Mouse (Mus musculus) midbrain, embryonic 14.5 days (tissue): ENCODE data around the gene Miga1. TPM values are rescaled to one million over a fixed set of nuclear protein-coding genes. Genes with fewer than 3 reads are reported as not detected.
"Not testable (repeated sequence)": the region's sequence is repeated elsewhere in the genome, so short reads cannot be mapped to it uniquely, and the experiment has no call there.

Experiments
- ATAC-seq: fragments of 200-750 bp; cut with Nextera tagmentation; 2 replicates; pipeline ENCODE4 v1.8.0; 2017; ENCODE audit warnings: moderate number of reproducible peaks, moderate library complexity; ENCODE audit not compliant: low FRiP score, low TSS enrichment
- DNase-seq: peaks from one replicate; pipeline ENCODE4 v3.0.0-alpha.2; 2015
- H3K27ac ChIP-seq: fragments of 300-500 bp; sonication (generic); replicated peaks from 2 replicates; pipeline ENCODE4 v1.5.1; 2014; ENCODE audit warnings: mild to moderate bottlenecking, low read depth, low read length, moderate library complexity
- H3K27me3 ChIP-seq: fragments of 300-500 bp; sonication (generic); 2 replicates; pipeline ENCODE4 v1.6.1; 2014; ENCODE audit warnings: low read length, control low read depth, mixed read lengths; ENCODE audit not compliant: control insufficient read depth, insufficient read depth
- H3K36me3 ChIP-seq: fragments of 300-500 bp; sonication (generic); 2 replicates; pipeline ENCODE4 v1.6.1; 2014; ENCODE audit warnings: low read length, control low read depth; ENCODE audit not compliant: control insufficient read depth, insufficient read depth
- H3K4me1 ChIP-seq: fragments of 300-500 bp; sonication (generic); 2 replicates; pipeline ENCODE4 v1.6.1; 2014; ENCODE audit warnings: mild to moderate bottlenecking, antibody characterized with exemption, low read length, control low read depth; ENCODE audit not compliant: control insufficient read depth, insufficient read depth
- H3K4me2 ChIP-seq: fragments of 300-500 bp; sonication (generic); 2 replicates; pipeline ENCODE4 v1.6.1; 2014; ENCODE audit warnings: mild to moderate bottlenecking, low read length, moderate library complexity
- H3K4me3 ChIP-seq: fragments of 300-500 bp; sonication (generic); replicated peaks from 2 replicates; pipeline ENCODE4 v1.5.1; 2014; ENCODE audit warnings: low read depth, low read length
- H3K9ac ChIP-seq: fragments of 300-500 bp; sonication (generic); replicated peaks from 2 replicates; pipeline ENCODE4 v1.6.1; 2014; ENCODE audit warnings: mild to moderate bottlenecking, low read length, moderate library complexity
- H3K9me3 ChIP-seq: fragments of 300-500 bp; sonication (generic); 2 replicates; pipeline ENCODE4 v1.6.1; 2016; ENCODE audit warnings: low read length, control low read depth, mixed read lengths; ENCODE audit not compliant: control insufficient read depth
- WGBS: fragments of 180-500 bp; shearing (Covaris S2); extraction: QIAGEN DNeasy Blood & Tissue Kit; methylation state at CpG from one replicate; pipeline ENCODE4 v1.1.7; 2014; 5-methylcytosine and 5-hydroxymethylcytosine counted together
- polyA plus RNA-seq: library from polyadenylated mRNA; unstranded; fragments of >200 nt; fragmentation: Nextera tagmentation; extraction: Ambion mirVana; gene quantifications from 2 replicates; pipeline ENCODE4 v1.2.1, GENCODE M21; 2014

Miga1 gene
- polyA plus RNA-seq, 1 experiment from 2014 or later: 23.7 TPM

DNA sequence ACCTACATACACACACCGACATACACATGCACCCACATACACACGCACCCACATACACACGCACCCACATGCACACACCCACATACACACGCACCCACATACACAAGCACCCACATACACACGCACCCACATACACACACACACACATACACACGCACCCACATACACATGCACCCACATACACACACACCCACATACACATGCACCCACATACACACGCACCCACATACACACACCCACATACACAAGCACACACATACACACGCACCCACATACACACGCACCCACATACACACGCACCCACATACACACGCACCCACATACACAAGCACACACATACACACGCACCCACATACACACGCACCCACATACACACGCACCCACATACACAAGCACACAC, 25.5 kb downstream of the Miga1 start:
- DNase-seq, H3K27me3 ChIP-seq, H3K27ac ChIP-seq, H3K9me3 ChIP-seq, H3K4me3 ChIP-seq, H3K4me1 ChIP-seq, H3K4me2 ChIP-seq, H3K9ac ChIP-seq, ATAC-seq: not testable (repeated sequence)
- peaks cover 16% of the 10 kb centered on the region for H3K36me3 ChIP-seq
- 83% methylated on average over 14 of the region's 14 CpGs for WGBS

DNA sequence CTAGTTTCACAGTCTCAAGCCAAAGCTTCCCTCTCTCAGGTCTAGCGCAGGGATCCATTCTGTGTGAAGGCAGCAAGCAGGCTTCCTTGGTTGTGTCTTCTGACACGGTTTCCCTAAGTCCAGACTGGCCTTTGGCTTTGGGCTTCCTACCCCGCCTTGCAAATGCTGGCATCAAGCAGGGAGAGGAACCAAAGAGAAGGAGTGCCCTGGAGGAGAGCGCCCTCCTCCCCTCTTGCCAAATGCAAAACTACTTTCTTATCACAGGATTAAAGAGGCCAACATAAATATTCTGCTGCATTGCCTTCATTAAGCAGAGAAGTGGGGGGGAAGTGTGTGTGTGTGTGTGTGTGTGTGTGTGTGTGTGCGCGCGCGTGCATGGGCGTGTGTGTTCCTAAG, 31.0 kb downstream of the Miga1 start:
- Histone ChIP-seq H3K9ac (no peak overlapping the region), H3K27me3 (no peaks in the 10 kb centered on the region), H3K4me1 (no peaks in the 10 kb centered on the region), H3K4me3 (no peak overlapping the region), H3K9me3 (no peaks in the 10 kb centered on the region), H3K36me3 (peaks cover 46% of the 10 kb centered on the region), H3K4me2 (no peak overlapping the region), H3K27ac (no peak overlapping the region)
- WGBS: 92% methylated on average over 9 of the region's 9 CpGs
- DNase-seq: no peak
- no peak for ATAC-seq

DNA sequence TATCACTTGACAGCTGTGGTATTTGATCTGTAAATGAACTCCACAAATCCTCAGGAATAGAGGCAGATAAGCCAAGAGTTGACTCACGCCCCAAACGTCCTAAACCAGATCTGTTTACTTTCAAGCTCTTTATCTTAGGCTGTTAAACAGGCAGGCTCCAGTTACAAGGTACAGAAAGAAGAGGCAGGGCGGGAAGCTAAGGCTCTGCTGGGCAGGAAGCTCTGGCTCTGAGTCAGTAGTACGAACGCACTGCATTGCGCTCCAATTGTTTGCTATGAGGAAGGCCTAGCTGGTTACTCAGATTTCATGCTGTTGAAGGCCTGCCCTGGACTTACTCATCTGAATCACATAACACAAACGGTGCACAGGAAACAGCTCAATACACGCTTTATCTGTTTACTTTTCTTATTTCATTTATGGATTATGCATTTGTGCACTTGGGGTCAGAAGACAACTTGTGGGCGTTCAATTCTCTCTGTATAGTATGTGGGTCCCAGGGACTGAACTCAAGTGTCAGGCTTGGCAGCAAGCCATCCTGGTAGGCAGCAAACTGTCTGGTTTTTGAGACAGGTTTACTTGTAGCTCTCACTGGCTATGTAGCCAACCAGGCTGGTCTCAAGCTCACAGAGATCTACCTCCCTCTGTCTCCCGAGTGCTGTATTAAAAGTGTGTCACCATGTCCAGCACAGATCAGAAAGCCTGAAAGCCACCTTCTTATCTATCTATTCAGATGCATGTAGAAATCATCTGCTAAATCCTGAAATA, 31.5 kb downstream of the Miga1 start:
- Histone ChIP-seq H3K9ac (no peak overlapping the region), H3K9me3 (no peaks in the 10 kb centered on the region), H3K4me3 (no peak overlapping the region), H3K27ac (no peak overlapping the region), H3K4me1 (no peaks in the 10 kb centered on the region), H3K27me3 (no peaks in the 10 kb centered on the region), H3K4me2 (no peak overlapping the region), H3K36me3 (peaks cover 46% of the 10 kb centered on the region)
- WGBS: 72% methylated on average over 10 of the region's 10 CpGs
- no peak for ATAC-seq
- no peak for DNase-seq

DNA sequence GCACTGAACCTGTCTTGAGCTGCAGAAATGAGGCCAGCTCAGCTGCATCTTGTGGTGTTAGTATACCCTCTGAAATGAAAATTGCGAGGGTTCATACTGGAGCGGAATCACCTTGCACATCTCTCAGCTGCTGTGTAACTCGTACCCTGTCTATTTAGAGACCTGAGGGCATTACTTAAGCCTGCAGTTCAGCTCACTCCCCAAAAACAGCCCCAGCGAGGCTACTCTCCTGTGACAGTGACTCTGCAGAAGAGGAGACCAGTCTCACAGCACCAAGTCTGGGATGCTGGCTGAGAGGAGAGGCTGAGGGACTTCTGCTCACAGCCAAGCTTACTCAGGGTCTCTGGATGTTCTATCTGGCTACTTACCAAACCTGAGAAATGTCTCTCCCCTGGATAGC, 34.2 kb downstream of the Miga1 start:
- no peak for ATAC-seq
- peaks cover 48% of the 10 kb centered on the region for H3K36me3 ChIP-seq

DNA sequence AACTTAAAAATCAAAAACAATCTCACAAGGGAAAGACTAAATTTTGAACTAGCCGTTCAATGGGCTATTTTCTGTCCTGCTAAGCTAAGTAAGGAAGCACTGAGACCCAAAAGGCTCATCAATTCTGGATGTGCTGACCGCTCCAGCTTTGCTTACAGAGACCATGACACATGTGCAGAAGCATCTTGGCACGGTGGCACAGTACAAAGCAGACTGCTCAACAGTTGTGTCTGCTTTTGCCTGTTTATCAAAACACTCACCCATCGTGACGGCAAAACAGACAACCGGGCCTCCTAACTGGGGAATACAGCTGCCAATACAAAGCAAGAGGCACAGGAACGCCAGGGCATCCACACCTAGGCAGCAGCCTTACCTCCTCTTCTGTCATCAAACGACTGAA, 35.1 kb downstream of the Miga1 start:
- no peaks in the 10 kb centered on the region for H3K4me1 ChIP-seq
- DNase-seq (no peak), ATAC-seq (no peak)
- no peaks in the 10 kb centered on the region for H3K9me3 ChIP-seq
- WGBS: 90% methylated on average over 8 of the region's 8 CpGs
- H3K9ac ChIP-seq: no peak overlapping the region
- peaks cover 56% of the 10 kb centered on the region for H3K36me3 ChIP-seq
- no peak overlapping the region for H3K27ac ChIP-seq
- no peaks in the 10 kb centered on the region for H3K27me3 ChIP-seq
- no peak overlapping the region for H3K4me3 ChIP-seq
- H3K4me2 ChIP-seq: no peak overlapping the region

More for the DNA sequence above, 34.2 kb downstream of the Miga1 start:
- DNase-seq: no peak
- no peak overlapping the region for H3K9ac ChIP-seq
- H3K9me3 ChIP-seq: no peaks in the 10 kb centered on the region
- no peak overlapping the region for H3K4me2 ChIP-seq
- no peak overlapping the region for H3K27ac ChIP-seq
- no peak overlapping the region for H3K4me3 ChIP-seq
- no peaks in the 10 kb centered on the region for H3K4me1 ChIP-seq
- 84% methylated on average over 4 of the region's 4 CpGs for WGBS
- no peaks in the 10 kb centered on the region for H3K27me3 ChIP-seq

DNA sequence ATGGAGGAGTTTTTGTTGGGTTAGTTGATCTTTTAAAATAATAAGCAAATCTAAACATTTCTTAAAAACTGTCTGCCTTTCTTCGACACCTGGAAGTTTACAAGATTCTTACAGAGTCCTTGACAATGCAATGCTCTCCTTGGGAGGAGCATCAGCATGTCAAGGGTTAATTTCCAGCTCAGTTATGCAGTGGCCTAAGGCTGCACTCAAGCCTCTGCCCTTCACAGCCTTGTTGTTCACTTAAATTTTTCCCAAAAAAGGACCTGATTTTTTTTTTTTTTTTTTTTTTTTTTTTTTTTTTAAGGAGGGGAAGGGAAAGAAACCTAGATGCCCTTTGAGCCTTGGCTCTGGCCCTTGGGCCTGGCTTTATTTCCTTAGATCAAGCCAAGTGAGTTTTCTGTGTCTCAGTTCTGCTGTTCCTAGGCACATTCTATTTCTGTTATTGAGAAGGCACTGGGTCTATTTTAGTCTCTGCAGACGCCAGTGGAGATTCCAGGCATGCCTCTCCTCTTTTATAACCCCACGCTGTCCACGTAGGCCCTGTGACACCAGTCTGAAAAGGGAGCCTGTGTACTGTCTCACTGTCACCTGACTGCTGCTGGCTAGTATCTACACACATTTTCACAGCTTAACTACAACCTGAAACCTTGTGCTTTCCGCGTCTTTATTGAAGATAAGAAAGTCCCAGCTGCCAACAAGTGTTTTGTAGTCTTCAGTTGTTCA, 36.0 kb downstream of the Miga1 start:
- peaks cover 61% of the 10 kb centered on the region for H3K36me3 ChIP-seq
- H3K4me1 ChIP-seq: no peaks in the 10 kb centered on the region
- no peaks in the 10 kb centered on the region for H3K27me3 ChIP-seq
- H3K4me2 ChIP-seq: no peak overlapping the region
- ATAC-seq (no peak), DNase-seq (no peak)
- H3K9ac ChIP-seq: no peak overlapping the region
- no peaks in the 10 kb centered on the region for H3K9me3 ChIP-seq
- H3K27ac ChIP-seq: no peak overlapping the region
- no peak overlapping the region for H3K4me3 ChIP-seq
- WGBS: 82% methylated on average over 6 of the region's 6 CpGs

DNA sequence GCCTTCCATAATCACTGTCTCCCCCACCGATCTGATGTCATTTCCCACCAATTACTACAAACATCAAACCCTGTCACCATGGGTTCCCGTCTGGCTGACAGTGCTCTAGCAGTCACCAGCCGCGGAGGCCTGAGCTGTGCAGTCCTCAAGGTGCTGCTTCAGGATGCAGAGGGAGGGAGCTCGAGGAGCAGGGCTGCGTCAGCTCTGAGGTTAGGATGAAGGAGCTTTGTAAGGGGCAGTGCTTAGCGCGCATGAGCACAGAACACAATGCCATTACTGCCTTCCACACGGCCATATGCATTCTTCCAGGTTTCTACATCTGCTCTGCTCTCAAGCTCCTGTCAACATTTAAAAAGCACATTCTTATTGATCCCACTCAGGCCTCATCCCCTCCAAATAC, 37.2 kb downstream of the Miga1 start:
- no peaks in the 10 kb centered on the region for H3K9me3 ChIP-seq
- no peak overlapping the region for H3K27ac ChIP-seq
- H3K27me3 ChIP-seq: no peaks in the 10 kb centered on the region
- no peak overlapping the region for H3K4me2 ChIP-seq
- DNase-seq: no peak
- no peak overlapping the region for H3K4me3 ChIP-seq
- H3K36me3 ChIP-seq: peaks cover 59% of the 10 kb centered on the region
- no peaks in the 10 kb centered on the region for H3K4me1 ChIP-seq
- WGBS: 76% methylated on average over 9 of the region's 9 CpGs
- H3K9ac ChIP-seq: no peak overlapping the region
- ATAC-seq: no peak

DNA sequence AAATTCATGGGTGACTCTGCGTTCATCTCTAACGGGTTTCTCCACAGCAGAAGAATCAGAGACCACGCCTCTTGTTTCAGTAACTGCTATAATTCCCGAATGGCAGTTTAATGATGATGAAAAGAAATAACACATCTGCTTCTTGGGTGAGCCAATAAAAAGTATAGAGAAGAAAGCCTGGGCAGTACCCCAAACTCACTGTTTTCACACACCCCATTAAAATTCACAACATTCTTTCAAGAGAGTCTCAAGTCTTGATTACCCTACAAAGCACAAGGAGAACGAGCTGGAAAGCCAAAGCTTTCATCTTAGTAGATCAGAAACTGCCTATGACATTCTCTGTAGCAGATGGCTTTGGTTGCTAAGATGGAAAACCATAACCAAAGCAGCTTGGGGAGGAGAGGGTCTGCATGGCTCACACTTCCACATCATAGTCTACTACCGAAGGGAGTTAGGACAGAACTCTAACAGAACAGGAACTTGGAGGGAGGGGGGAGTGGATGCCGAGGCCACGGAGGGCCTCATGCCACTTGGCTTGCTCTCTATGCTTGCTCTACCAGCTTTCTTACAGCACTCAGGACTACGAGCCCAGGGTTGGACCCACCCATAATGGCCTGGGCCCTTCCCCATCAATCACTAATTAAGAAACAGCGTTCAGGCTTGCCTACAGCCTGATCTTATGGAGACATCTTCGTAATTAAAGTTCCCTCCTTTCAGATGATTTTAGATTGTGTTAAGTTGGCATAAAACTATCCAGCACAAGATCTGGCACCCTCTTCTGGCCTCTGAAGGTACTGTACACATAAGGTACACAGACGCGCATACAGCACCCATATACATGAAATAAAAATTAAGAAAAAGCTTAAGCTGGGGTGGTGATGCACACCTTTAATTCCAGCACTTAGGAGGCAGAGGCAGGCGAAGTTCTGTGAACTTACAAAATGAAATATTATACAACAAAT, 39.5 kb downstream of the Miga1 start:
- WGBS: 95% methylated on average over 14 of the region's 14 CpGs
- DNase-seq (no peak), ATAC-seq (no peak)
- peaks cover 66% of the 10 kb centered on the region for H3K36me3 ChIP-seq
- H3K27ac ChIP-seq: no peak overlapping the region
- no peak overlapping the region for H3K9ac ChIP-seq
- no peaks in the 10 kb centered on the region for H3K4me1 ChIP-seq
- H3K4me3 ChIP-seq: no peak overlapping the region
- H3K4me2 ChIP-seq: no peak overlapping the region
- H3K9me3 ChIP-seq: no peaks in the 10 kb centered on the region
- no peaks in the 10 kb centered on the region for H3K27me3 ChIP-seq
